In the genomic region with DNA sequence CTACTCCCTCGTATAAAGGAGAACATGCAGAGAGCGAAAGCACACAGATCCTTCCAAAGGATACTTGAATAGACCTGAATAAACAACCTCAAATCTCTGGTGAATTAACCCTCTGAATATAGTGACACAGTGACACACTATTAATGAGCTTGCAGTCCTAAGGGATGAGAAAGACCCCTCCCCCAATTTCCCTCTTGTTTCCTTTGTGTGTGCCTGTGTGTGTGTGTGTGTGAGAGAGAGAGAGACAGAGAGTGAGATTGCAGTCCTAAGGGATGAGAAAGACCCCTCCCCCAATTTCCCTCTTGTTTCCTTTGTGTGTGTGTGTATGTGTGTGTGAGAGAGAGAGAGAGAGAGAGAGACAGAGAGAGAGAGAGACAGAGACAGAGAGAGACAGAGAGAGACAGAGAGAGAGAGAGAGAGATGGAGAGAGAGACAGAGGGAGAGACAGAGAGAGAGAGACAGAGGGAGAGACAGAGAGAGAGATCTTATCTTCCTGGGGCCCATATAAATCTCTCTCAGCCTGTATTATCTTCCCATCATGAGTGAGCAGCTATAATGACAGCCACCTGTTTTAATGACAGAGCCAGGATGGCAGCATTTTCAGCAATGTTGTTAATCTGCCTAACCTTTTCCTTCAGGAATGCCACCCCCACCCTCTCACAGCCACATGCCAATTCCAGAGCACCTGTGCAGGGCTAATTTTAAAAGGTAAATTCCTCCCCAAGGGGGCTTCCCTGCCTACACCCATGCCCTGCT, we compare ENCODE assay signal across 14 mouse cellular contexts.
DNase-seq lines count a peak whose midpoint lies in the region; ATAC-seq and TF ChIP-seq lines count a peak whose summit lies in the region.
"Had no signal": no experiment of that assay in that cellular context is flagged by ENCODE, and none has a peak within 500 bp of the region (broad histone marks: within the 10 kb centered on the region; RNA-seq: fewer than 3 reads in every experiment).

No protein-coding gene starts in this region.

- WGBS in forebrain, embryonic 12.5 days = 49% methylated on average over 2 of the region's 2 CpGs
- WGBS in hindbrain, embryonic 14.5 days = 43% methylated on average over 2 of the region's 2 CpGs
- WGBS in neural tube, embryonic 14.5 days = 37% methylated on average over 2 of the region's 2 CpGs
- 94% methylated on average over 2 of the region's 2 CpGs for WGBS in cerebellum, adult 2 months

- no peak for TF ChIP-seq POLR2A in cerebellum, adult 2 months (IDR thresholded peaks at IDR 0.05; ENCODE audit: borderline replicate concordance, insufficient read depth, low read length)

- no peaks in the 10 kb centered on the region for H3K27me3 ChIP-seq in forebrain, embryonic 12.5 days
- H3K27me3 ChIP-seq in hindbrain, embryonic 14.5 days (ENCODE audit: control insufficient read depth, insufficient read depth, low read length) = no peaks in the 10 kb centered on the region
- no peaks in the 10 kb centered on the region for H3K27me3 ChIP-seq in neural tube, embryonic 14.5 days (ENCODE audit: control insufficient read depth, insufficient read depth, low read length)
- no peaks in the 10 kb centered on the region; the same call in 1 of the 2 replicates for H3K27me3 ChIP-seq in cerebellum, adult 2 months (ENCODE audit: control insufficient read depth, insufficient read depth, low read length)
- H3K27me3 ChIP-seq: megakaryocyte, embryonic 14.5 days had no signal

- H3K4me1 ChIP-seq in forebrain, embryonic 12.5 days = peaks cover 12% of the 10 kb centered on the region
- no peaks in the 10 kb centered on the region for H3K4me1 ChIP-seq in hindbrain, embryonic 14.5 days (replicated peaks; ENCODE audit: control insufficient read depth, insufficient read depth, low read length)
- H3K4me1 ChIP-seq in neural tube, embryonic 14.5 days (ENCODE audit: control insufficient read depth, insufficient read depth, low read length) = 0 out of 2 replicates have a peak, but pooled peaks cover 9% of the 10 kb centered on the region
- H3K4me1 ChIP-seq in cerebellum, adult 2 months (ENCODE audit: control insufficient read depth, insufficient read depth, low read length) = peaks cover 4% of the 10 kb centered on the region
- H3K4me1 ChIP-seq: megakaryocyte, embryonic 14.5 days had no signal

- peak; percentile 84 for ATAC-seq in forebrain, embryonic 12.5 days (ENCODE audit: low FRiP score)
- ATAC-seq in hindbrain, embryonic 14.5 days (ENCODE audit: low FRiP score) = peak; percentile 68
- ATAC-seq in neural tube, embryonic 14.5 days (ENCODE audit: low read depth) = peak; percentile 65; the same call in 1 of the 2 replicates

- H3K9me3 ChIP-seq in forebrain, embryonic 12.5 days = no peaks in the 10 kb centered on the region
- H3K9me3 ChIP-seq in hindbrain, embryonic 14.5 days (ENCODE audit: control insufficient read depth, low read length) = no peaks in the 10 kb centered on the region
- H3K9me3 ChIP-seq in neural tube, embryonic 14.5 days (ENCODE audit: control insufficient read depth, low read length) = no peaks in the 10 kb centered on the region; the same call in 1 of the 2 replicates

- peak overlapping the region; percentile 85 for H3K27ac ChIP-seq in layer of hippocampus, adult 2 months
- H3K27ac ChIP-seq in forebrain, embryonic 12.5 days = no peak overlapping the region
- no peak overlapping the region for H3K27ac ChIP-seq in hindbrain, embryonic 14.5 days
- no peak overlapping the region for H3K27ac ChIP-seq in neural tube, embryonic 14.5 days (ENCODE audit: low read depth, low read length)
- no peak overlapping the region for H3K27ac ChIP-seq in cerebellum, adult 2 months (ENCODE audit: insufficient read depth, low read length)
- H3K27ac ChIP-seq: heart, adult 2 months had no signal

- no peak overlapping the region for H3K9ac ChIP-seq in forebrain, embryonic 12.5 days
- H3K9ac ChIP-seq in hindbrain, embryonic 14.5 days = no peak overlapping the region
- H3K9ac ChIP-seq in neural tube, embryonic 14.5 days (replicated peaks; ENCODE audit: low read depth, low read length) = no peak overlapping the region

- no peaks in the 10 kb centered on the region for H3K36me3 ChIP-seq in forebrain, embryonic 12.5 days (replicated peaks)
- H3K36me3 ChIP-seq in hindbrain, embryonic 14.5 days (replicated peaks; ENCODE audit: control insufficient read depth, insufficient read depth) = no peaks in the 10 kb centered on the region
- H3K36me3 ChIP-seq in neural tube, embryonic 14.5 days (ENCODE audit: control insufficient read depth, insufficient read depth, low read length) = no peaks in the 10 kb centered on the region

- DNase-seq in layer of hippocampus, adult 2 months (ENCODE audit: low spot score in 2 of 2) = no peak
- no peak for DNase-seq in layer of hippocampus, postnatal 36 days
- no peak for DNase-seq in hindbrain, embryonic 14.5 days (ENCODE audit: low spot score)
- no peak for DNase-seq in gastrocnemius, postnatal 10 days
- DNase-seq in cerebellum, adult 2 months = no peak
- DNase-seq: cerebellum, adult 18-20 months; heart, adult 2 months; heart, postnatal 36 days; kidney, adult 18-20 months; right cerebral cortex, postnatal 25 days; thymus, postnatal 25 days had no signal

- no peak overlapping the region for H3K4me3 ChIP-seq in layer of hippocampus, adult 2 months
- H3K4me3 ChIP-seq in forebrain, embryonic 12.5 days (replicated peaks) = no peak overlapping the region
- no peak overlapping the region for H3K4me3 ChIP-seq in hindbrain, embryonic 14.5 days (replicated peaks; ENCODE audit: low read length)
- no peak overlapping the region for H3K4me3 ChIP-seq in neural tube, embryonic 14.5 days (ENCODE audit: low read depth, low read length)
- no peak overlapping the region for H3K4me3 ChIP-seq in cerebellum, adult 2 months (replicated peaks; ENCODE audit: insufficient read depth, low read depth, low read length)
- H3K4me3 ChIP-seq: heart, adult 2 months; megakaryocyte, embryonic 14.5 days had no signal

- no peak for TF ChIP-seq CTCF in layer of hippocampus, adult 2 months (conservative IDR thresholded peaks at IDR 0.05)
- no peak for TF ChIP-seq CTCF in cerebellum, adult 2 months (IDR thresholded peaks at IDR 0.05; ENCODE audit: borderline replicate concordance, insufficient read depth, low read depth, low read length)

- no peak overlapping the region for H3K4me2 ChIP-seq in forebrain, embryonic 12.5 days
- H3K4me2 ChIP-seq in hindbrain, embryonic 14.5 days (replicated peaks) = no peak overlapping the region
- no peak overlapping the region for H3K4me2 ChIP-seq in neural tube, embryonic 14.5 days (ENCODE audit: low read depth, low read length)
